Mouse (Mus musculus): ENCODE data around the gene Plin5.
"Not testable (repeated sequence)": the region's sequence is repeated elsewhere in the genome, so short reads cannot be mapped to it uniquely, and the experiment has no call there.

Gene Plin5

GRCm38 (mm10) chr17:56074827-56075208 lies 42.6 kb downstream of the Plin5 start, which contains the start of gene Ubxn6:
Gene Ubxn6, minus strand, starts transcription at chr17:56075028.
- in situ Hi-C loops (cut with MboI; ENCODE audit: low sequenced_read_pairs): no loop called here

DNA sequence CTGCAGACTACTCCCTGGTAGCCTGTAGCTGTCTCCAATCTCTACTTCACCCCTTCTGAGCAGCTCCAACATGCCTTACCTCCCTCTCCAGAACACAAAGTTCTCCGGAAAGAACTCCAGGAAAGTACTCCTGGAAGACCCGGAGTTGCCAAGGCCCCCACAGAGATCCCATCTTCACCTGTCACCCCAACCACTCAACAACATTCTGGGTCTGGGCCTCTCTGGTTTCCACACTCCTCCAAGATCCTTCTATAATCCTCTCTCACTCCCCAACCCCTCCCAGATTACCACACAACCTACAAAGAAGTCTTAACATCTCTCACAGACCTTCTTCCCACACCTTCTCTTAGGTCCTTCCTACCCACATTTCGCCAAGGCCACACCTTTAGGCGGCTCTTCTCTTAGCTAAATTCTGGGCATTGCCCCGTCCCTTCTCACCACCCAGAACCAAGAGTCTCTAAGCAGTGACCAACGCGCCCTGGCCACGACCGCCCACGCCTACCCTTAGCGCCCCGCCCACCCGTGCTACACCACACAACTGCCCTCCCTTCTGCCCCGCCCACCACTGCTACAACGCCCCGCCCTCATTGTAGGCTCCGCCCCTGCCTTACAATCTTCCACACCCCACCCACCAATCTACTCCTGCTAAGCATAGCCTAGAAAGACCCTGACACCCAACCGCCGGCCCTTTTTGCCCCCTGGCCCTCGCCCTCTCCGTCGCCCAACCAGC lies 43.1 kb downstream of the Plin5 start:
- in situ Hi-C loops (cut with MboI; ENCODE audit: low sequenced_read_pairs): no loop called here

- in situ Hi-C loops (cut with MboI; ENCODE audit: low sequenced_read_pairs): no loop called here
Measured at GRCm38 (mm10) chr17:56072243-56072642, 45.2 kb downstream of the Plin5 start.

- in situ Hi-C loops (cut with MboI; ENCODE audit: low sequenced_read_pairs): no loop called here
Measured at GRCm38 (mm10) chr17:56071126-56071525, 46.3 kb downstream of the Plin5 start.

DNA sequence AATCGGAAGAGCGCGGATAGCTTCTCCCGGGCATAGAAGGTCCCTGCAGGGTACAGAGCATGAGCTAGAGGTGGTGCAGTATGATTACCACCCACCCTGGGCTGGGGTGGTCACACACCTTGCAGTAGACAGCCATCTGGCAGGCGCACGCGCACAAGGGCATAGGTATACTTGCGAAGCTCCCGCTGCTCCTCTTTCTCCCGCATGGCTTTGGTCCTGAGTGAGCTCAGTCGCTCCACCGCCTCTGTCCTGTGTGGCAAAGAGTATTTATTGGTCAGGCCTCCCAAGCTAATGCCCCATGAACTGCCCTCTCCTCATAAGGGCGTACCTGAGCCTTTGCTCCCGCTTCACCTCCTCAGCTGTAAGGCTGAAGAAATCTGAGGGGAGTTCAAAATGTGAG lies 48.3 kb downstream of the Plin5 start:
- in situ Hi-C loops (cut with MboI; ENCODE audit: low sequenced_read_pairs): no loop called here

- in situ Hi-C loops (cut with MboI; ENCODE audit: low sequenced_read_pairs): no loop called here
Measured at GRCm38 (mm10) chr17:56066451-56066850, 50.9 kb downstream of the Plin5 start.

- in situ Hi-C loops (cut with MboI; ENCODE audit: low sequenced_read_pairs): not testable (repeated sequence)
Measured at GRCm38 (mm10) chr17:56065715-56066114, 51.7 kb downstream of the Plin5 start.

DNA sequence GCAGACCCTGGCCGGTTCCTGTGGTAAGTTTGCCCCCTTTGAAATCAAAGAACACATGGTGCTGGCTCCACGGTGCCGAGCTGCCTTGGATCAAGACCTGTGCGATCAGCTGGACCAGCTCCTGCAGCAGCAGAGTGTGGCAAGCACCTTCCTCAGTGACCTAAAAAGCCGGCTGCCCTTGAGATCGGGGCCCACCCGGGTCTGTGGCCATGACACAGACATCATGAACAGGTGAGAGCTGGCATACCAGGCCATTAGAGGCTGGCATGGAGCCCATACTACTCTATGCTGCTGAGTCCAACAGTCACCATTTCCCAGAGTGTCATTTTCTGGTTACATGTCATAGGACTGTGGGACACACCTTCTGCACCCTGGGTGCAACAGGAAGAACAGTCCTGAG lies 55.3 kb downstream of the Plin5 start:
- in situ Hi-C loops (cut with MboI; ENCODE audit: low sequenced_read_pairs): no loop called here
